Mouse (Mus musculus) naive thymus-derived CD4-positive, alpha-beta T cell, adult 2 months (primary cell): ENCODE data around the gene Vamp8.
A peak's percentile ranks its signal among the peaks of the same experiment; 100 is the strongest.

Experiments
- DNase-seq: peaks from one replicate; pipeline ENCODE4 v3.0.0-alpha.2; 2011; ENCODE audit warnings: low read depth

Vamp8 gene

DNA sequence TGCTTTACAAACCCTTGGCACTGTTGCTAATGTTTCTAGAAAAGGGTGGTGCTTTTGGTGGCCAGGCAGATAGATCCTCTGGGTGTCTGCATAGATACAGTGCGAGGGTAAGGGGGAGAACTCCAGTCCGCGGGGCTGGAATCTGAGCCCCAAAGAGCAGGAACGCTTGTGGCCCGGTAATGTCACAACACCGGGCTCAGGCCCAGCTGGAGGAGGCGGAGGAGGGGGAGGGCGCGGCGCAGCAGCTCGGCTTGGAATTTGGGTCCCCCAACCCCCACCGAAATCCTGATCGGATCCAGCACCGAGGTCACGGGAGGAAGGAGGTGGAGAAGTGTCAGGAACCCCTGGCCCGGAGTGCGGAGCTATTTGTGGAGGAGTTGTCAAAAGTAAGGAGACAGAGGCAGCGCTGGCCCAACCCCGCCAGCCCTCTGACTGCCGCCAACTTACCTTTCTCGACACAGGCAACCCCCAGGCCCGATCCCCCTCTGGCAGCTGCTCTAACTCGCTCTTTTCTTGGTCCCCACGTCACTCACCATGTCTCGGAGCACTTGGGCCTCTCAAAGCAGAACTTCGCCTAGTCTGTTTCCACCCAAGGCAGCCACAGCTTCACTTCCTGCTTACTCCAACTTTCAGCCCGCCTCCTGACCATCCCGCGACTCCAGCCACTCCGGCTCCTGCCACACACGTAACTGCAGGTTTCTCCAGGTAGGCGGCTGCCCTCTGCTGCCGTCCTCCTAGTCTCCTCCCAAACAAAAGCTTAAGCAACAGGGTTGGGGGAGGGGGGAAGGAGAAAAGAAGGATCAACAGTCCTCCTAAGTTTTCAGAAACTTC, at the start of gene Vamp8:
TSS of gene Vamp8 (minus strand) at position 763 of the 831 bp plus-strand sequence.
- DNase-seq, result peak; percentile 75

DNA sequence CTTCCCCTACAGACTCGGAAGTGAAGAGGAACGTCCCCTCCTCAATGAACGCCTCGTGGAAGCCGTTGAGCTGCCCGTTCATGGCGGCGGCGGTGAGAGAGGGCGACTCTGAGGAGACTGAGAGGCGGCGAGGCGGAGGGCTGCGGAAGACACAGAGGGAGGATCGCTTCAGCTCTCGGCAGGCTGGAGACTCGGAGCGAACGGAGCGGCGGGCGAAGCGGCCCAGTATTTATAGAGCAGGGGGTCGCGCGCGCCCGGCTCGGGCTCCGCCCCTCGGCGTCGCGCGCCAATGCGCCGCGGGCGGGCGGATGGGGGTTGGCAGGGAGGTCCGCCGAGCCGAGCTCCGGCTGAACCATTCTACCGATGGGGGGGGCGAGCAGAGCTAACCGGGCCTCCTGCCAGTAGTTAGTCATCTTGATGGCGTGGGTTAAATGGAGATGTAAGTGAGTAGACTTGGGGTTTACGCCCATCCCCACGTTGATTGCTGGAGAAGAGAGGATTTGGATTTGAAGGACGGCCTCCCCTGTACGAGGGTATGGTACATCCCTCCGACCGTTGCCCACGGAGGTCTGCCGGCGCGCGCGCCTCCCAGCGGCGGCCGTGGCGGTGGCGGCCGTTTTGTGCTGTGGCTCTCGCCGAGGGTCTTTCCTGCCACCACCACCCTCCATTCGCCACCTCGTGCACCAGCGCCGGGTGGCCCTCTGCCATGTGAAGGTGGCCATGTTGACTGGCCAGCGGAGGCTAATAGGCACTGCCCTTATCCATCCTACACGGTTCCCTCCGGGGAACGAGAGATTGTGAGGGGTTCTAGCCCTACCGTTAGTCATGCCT, 49.1 kb upstream of the Vamp8 start, which contains the start of gene Mat2a:
TSS of gene Mat2a (minus strand) at position 204 of the 831 bp plus-strand sequence.
- peak; percentile 96 for DNase-seq

DNA sequence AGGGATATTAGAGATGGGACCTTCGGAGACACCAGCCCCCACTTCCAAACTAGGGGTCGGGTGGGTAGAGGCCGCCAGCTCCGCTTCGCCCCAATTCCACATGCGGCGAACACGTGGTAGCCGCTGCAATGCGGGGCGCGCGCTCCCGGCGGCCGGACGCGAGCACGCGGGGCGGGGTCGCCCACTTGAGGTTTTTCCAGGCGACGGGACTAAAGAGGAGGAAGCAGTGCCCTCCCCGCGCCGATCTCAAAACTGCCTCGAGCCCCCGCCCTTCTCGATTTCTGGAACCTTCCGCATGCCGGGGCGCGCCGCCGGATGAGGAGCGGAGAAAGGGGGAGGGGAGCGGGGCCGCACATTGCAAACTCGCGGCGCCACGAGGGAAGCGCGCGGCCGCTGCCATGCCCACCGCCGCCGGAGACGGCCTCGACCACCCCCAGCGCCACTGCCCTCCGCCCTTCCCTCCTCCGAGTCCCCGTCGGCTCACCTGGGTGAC, 48.4 kb upstream of the Vamp8 start:
- DNase-seq, result peak; percentile 91

DNA sequence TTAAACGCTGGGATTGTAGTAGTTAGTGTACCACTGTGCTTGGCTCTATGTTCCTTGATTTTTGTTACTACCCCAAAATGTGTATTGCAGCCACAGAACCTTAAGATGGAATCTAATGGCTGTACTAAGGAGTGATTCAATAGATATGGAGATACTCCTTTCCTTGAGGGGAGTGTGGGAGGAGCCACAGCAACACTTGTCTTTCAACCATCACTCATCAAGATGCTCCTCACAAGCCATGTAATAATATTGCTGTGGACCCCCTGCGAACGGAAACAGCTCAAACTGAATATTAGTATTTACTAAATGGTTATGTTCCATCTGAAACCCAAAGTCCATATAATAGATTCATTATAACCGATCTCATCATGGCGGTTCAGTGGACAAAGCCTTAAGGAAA, 47.7 kb upstream of the Vamp8 start:
- DNase-seq, result peak; percentile 37

DNA sequence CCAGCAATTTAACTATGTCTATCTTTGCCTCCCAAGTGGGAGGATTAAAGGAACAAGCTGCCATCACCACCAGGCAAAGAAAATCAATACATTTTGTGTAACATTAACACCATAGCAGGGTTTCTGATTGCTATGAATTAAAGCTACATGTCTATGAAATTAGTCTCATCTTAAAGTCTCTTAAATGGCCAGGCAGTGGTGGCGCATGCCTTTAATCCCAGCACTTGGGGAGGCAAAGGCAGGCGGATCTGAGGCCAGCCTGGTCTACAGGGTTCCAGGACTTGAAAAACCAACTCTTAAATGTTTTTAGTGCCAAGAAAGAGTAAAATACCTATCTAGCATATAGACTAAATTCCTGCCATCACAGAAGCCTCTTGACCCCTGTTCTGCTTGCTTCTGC, 41.6 kb upstream of the Vamp8 start:
- DNase-seq, result peak; percentile 28

DNA sequence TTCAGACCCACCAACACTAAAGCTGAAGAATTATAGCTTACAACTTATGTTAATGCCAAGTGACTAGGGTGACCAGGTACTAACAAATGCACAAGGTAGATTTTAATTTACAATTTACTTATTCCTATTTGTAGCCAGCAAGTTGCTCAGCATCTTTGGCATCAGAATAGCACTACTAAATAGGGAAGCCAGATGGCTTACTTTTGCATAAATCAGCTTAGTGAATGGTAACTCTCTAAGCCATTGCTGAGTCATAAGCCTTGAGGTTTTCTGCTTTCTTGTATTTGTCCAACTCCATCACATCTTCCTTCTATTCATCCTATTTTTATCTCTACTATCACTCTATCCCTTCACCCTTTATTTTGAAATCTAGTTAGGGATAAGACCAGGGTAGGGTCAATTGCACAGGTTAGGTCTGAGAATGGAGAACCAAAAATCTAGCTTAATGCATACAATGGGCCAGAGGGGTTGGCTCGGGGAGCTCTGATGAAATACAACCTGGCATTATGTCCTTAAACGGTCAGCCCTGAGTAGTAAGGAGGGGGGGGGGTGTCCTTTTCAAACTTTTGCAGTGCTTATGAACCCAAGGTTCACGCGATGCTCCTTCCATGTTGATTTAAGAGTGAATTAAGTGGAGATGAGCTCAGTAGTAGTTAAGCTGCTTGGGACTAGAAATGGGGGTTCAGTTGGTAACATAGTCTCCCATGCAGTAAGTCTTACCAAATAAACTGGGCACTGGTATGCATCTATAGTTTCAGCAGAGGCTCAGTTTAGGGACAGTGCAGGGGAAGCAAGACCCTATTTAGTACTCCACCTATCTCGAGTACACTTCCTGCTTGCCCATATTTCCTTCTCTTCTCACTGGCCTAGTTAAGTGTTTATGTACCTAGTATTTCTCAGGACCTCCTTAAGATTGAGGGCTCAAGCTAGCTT, 40.8 kb upstream of the Vamp8 start:
- DNase-seq, result peak; percentile 28

DNA sequence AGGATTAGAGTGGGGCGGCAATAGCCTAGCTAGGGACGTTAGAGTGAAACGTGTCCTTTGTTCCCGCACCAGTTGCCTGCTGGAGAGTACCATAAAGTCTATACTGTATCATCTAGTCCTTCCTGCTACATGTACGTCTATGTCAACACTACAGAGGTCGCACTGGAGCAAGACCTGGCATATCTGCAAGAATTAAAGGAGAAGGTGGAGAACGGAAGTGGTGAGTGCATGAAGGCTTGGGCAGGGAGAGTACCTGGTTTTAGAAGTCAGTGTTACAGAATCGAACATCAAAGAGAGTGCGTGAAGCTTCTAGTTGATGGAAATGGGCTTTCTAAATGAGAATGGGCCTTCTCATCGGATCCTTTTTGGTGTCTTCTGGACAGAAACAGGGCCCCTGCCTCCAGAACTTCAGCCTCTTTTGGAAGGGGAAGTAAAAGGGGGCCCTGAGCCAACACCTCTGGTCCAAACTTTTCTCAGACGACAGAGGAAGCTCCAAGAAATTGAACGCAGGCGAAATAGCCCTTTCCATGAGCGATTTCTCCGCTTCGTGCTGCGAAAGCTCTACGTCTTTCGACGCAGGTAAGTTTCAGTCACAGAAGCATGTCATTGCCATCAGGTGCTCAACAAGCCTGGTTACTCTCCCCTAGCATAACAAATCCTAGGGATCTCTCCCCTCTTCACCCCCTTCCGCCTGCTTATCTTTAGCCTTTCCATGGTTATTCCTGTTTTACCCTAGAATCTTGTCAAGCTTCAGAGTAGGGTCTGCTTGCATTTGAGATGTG, 38.7 kb upstream of the Vamp8 start:
- DNase-seq, result peak; percentile 64

DNA sequence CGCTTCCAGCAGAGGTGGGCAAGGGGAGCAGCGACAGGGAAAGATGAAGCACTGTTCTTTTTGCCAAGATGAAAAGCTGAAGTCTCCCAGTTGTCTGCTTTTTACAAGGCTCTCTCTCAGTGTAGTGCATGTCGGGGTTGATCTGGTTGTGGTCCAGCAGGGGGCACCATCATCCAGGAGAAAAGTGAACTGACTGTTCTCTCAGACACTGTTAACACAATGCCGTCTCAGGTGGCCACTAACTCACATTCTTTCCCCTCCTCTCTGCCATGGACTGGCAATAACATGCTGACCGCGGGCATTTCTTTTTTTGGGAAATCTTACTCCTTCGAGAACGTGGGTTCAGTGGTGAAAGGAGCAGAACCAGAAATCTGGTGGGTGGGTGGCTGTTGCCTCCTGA, 37.5 kb upstream of the Vamp8 start:
- DNase-seq, result peak; percentile 87

DNA sequence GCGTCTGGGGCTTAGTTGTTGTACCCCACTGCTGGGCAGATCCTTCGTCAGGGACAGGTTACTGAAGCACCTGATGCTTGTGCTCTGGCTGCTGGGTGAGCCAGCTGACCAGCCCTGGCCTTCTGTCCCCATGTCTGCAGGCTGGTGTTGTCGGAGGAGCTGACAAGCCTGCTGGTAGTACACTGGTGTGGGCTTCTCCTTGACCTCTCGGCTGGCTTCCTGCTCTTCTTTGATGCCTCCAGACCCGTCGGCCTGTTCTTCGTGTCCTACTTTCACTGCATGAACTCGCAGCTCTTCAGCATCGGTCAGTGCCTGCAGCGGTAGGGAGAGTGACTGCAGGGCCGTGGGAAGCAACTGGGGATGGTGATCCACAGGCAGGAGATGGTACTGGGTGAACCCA, 35.1 kb upstream of the Vamp8 start:
- no peak for DNase-seq

DNA sequence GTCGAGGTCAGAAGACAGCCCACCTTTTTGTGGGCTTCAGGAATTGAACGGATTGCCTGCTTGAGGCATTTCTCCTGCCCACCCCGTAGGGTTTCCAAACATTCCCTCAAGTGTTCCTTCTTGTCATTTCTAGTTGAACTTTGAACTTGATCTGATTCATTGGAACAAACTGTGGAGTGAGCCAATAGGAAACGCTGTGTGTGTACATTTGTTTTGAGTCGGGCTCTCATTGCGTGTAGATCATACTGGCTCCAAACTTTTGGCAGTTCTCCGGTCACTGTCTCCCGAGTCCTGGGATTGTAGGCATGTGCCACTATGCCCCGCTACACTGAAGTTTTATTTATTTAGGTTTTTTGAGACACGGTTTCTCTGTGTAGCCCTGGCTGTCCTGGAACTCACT, 30.4 kb upstream of the Vamp8 start:
- no peak for DNase-seq

DNA sequence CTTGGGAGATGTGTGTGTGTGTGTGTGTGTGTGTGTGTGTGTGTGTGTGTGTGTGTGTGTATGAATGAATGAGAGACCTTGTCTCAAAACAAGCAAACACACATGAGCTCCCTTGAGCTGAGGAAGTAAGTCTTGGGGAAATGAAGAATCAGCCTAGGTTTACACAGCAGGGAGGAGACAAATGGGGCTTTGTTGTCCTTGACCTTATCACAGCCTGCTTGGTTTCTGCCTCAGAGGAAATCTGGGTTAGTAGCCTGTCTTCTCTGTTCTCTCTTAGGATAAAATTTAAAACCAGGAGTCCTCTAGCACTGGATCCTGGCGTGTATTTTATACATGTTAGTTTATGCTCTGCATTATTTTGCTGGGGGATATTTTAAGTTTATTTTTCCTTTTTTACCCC, 29.3 kb upstream of the Vamp8 start:
- no peak for DNase-seq

DNA sequence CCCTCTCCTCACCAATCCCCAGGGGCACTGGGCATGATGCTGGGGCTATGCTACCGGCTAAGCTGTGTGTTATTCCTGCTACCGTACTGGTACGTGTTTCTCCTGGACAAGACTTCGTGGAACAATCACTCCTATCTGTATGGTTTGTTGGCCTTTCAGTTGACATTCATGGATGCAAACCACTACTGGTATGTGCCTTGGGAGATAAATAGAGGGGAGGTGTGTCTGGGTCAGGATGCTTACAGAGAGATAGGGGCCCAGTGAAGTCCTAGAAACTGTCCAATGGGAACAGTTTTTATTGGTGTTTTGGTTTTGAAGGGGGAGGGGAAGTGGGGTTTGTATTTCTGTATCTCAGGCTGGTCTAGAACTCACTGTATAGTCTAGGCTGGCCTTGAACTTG, 27.8 kb upstream of the Vamp8 start:
- DNase-seq, result no peak

DNA sequence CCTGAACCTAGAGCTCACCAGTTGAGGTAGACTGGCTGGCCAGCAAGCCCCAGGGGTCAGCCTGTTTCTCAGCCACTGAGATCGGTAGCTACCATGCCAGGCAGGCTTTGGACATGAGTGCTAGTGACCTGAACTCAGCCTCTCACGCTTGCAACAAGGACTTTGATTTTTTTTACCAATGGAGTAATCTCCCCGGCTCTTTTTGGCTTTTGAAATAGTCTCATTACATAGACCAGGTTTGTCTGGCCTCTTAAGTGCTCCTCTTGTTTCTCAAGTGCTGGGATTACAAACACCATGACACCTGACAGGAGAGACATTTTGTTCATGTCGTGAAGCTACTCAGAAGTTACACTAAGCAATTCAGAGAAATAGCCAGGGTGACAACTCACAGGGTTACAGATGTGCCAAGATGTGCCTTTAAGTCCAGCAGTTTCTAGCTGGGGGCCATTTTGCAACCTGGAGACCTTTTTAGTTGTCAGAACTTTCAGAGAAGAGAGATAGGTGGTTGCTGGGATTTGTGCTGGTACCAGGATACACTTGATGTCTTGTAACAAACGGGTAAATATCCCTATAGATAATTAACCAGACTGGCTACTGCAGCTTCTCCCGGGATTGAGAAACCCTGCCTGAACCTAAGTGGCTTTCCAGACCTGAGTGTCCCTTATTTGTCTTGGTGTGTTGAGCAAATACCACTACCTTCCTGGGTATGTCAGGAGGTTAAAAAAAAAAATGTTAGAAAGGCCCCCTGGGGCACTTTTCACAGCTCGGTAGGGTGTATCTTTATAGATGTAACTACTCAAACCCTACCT, 25.7 kb upstream of the Vamp8 start:
- DNase-seq, result no peak

DNA sequence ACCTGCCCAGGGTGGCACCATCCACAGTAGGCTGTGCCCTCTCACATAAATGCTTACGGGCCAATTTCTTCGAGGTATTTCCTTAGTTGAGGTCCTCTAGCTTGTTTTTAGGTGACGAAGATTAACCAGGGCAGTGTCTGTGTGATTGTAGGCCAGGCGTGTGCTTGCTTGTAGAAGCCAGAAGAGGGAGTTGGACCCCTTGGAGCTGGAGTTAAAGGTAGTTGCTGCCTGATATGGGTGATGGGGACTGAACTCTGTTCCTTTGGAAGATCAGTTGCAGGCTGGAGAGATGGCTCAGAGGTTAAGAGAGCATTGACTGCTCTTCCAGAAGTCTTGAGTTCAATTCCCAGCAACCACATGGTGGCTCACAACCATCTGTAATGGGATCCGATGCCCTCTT, 24.7 kb upstream of the Vamp8 start:
- DNase-seq, result no peak

DNA sequence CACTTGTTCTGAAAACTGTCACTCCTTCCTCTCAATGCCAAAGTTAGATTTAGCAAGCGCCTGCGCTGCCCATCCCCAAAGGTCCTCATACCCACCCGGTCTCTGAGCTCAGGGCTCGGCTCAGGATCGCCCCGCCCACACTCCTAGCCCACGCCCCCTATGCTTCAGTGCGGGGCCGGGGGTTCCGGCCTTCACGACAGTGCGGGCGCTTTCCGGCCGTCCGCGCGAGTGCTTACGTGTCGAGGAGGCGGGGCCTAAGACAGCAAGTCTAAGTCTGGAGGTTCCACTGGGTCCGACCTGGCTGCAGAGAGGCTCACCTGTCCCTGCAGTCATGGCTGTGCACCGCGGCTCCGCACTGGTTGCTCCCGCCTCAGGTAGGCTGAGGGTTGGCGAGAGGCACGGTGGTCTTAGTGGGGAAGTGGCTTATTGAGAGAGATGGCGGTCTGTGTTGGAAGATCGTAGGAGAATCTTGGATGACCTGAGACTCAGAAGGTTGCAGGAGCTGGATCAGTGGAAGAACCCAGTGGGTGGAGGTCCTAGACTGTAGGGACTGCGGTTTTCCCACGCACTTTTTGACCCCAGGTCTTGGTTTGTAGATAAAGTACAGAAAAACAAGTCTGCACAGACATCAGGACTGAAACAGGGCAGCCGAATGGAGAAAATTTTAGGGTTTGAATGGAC, 23.7 kb upstream of the Vamp8 start, which contains the start of gene Ggcx:
TSS of gene Ggcx (plus strand) at position 233 of the 681 bp plus-strand sequence.
- peak; percentile 96 for DNase-seq

DNA sequence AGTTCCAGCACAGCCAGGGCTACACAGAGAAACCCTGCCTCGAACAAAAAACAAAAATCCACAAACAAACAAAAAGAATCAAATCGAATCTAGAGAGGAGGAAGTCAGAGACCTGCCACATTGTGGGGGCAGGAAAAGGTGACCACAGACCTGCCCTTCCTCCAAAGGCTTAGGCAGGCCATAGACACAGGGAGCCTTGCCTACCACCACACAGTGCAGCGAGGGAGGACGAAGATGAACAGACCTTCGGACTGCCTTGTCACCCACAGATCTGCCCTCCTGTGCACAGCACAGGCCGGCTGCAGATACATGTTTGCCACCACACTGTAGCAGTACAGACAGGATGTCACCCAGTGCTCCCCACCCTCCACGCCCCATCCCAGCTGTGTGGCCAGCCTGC, 20.0 kb upstream of the Vamp8 start:
- peak; percentile 21 for DNase-seq

DNA sequence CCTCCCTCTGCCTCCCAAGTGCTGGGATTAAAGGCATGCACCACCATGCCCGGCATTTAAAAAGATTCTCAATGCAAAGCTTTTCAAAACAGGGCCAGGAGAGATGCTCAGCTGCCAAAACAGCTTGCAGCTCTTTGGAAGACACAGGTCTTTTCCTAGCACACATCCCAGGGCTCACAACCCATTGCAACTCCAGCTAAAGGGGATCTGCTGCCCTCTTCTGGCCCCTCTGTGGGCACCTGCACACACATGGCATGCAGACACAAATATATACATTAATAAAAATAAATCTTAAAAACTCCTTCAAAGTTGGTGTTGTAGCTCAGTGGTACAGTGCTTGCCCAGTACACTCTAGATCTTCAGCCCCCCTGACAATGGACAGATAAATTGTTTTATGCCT, 19.5 kb upstream of the Vamp8 start:
- DNase-seq, result no peak

DNA sequence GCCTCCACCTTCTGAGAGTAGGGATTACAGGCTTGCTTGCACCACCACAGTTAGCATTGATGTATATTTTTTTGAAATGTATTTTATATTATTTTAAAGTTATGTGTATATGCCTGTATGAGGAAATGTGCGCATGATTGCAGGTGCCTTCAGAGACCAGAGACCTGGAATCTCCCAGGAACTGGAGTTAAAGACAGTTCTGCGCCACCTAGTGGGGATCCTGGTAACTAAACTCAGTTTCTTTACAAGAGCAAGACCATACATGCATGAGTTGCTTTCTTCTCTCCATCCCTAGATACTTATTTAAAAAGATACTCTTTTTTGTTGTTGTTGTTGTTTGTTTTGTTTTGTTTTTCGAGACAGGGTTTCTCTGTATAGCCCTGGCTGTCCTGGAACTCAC, 19.1 kb upstream of the Vamp8 start:
- peak; percentile 84 for DNase-seq

DNA sequence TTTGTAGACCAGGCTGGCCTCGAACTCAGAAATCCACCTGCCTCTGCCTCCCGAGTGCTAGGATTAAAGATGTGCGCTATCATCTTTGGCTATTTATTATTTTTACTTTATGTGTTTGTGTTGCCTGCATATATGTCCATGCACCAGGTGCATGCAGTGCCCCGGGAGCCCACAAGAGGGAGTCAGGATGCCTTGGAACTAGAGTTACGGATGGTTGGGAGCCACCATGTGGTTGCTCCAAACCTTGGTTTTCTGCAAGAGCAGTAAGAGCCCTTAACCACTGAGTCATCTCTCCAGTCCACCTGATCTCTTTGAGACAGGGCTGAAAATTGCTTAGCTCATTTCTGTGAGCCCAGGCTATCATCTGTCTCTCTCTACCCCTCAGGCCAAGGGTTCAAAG, 16.6 kb upstream of the Vamp8 start:
- DNase-seq, result peak; percentile 95

DNA sequence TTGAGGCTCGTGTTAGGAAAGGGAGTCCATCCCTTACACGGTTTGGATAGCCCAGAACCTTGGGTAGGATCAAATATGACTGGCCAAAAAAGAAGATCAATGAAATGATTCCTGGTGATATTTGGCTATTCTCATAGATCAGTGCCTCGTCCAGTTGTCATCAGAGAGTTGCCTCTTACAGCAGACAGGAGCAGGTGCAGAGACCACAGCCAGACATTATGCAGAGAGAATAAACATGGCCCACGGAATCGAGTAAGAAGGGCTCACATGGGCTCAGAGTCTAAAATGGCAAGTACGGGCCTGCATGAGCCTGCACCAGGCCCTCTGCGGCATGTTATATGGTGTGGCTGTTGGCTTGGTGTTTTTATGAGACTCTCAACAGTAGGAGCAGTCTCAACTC, 14.9 kb upstream of the Vamp8 start:
- no peak for DNase-seq
